Mouse (Mus musculus): ENCODE results near the gene Mmp1b. TPM values are rescaled to one million over a fixed set of nuclear protein-coding genes. Genes with fewer than 3 reads are reported as not detected.
"Not testable (repeated sequence)": the region's sequence is repeated elsewhere in the genome, so short reads cannot be mapped to it uniquely, and the experiment has no call there.

Gene Mmp1b
- not detected in 2 replicates for polyA plus RNA-seq (2014; fragmentation: Nextera tagmentation; extraction: Ambion mirVana)

DNA sequence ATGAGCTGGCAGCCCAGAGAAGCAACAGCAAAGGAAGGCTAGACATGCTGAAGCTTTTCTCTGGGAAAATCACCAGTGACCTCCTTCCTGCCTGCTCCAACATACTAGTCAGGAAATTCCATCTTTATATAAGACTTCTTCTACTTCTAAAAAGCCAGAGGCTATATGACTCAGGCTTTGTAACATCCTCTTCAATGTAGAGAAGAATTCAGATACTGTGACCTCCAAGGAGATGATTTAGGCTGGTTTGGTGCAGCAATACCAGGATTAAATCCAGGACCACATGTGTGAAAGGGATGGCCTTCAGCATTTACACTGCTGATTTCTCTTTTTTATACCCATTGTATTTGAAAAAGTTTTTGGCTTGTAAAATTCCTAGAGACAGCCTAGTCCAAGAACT is at the start of gene Mmp1b:
TSS of gene Mmp1b (minus strand) at position 101 of the 400 bp plus-strand sequence.
- H3K4me1 ChIP-seq (ENCODE audit: control insufficient read depth, insufficient read depth, low read length) = no peaks in the 10 kb centered on the region
- H3K4me2 ChIP-seq (ENCODE audit: low read length) = no peak within 1 kb of the TSS
- H3K9me3 ChIP-seq (replicated peaks; ENCODE audit: control insufficient read depth, low read length) = no peaks in the 10 kb centered on the region
- no peak for ATAC-seq
- no peak within 1 kb of the TSS for H3K27ac ChIP-seq (ENCODE audit: low read depth, low read length)
- DNase-seq (ENCODE audit: low spot score) = no peak
- no peaks in the 10 kb centered on the region for H3K36me3 ChIP-seq (ENCODE audit: control insufficient read depth, insufficient read depth, low read length)
- no peaks in the 10 kb centered on the region for H3K27me3 ChIP-seq (replicated peaks; ENCODE audit: control insufficient read depth, insufficient read depth, low read length)
- no peak within 1 kb of the TSS for H3K4me3 ChIP-seq (ENCODE audit: low read depth, low read length)
- no peak within 1 kb of the TSS for H3K9ac ChIP-seq (ENCODE audit: low read length)

- not testable (repeated sequence) for DNase-seq (ENCODE audit: low spot score); H3K4me1 ChIP-seq (ENCODE audit: control insufficient read depth, insufficient read depth, low read length); H3K4me2 ChIP-seq (ENCODE audit: low read length); H3K4me3 ChIP-seq (ENCODE audit: low read depth, low read length); ATAC-seq; H3K27ac ChIP-seq (ENCODE audit: low read depth, low read length); H3K36me3 ChIP-seq (ENCODE audit: control insufficient read depth, insufficient read depth, low read length); H3K9me3 ChIP-seq (replicated peaks; ENCODE audit: control insufficient read depth, low read length); H3K27me3 ChIP-seq (replicated peaks; ENCODE audit: control insufficient read depth, insufficient read depth, low read length); H3K9ac ChIP-seq (ENCODE audit: low read length)
- WGBS = 88% methylated on average over 8 of the region's 8 CpGs
Measured at GRCm38 (mm10) chr9:7396556-7396955, 8.7 kb upstream of the Mmp1b start.

GRCm38 (mm10) chr9:7354535-7354934 is 33.3 kb downstream of the Mmp1b start:
- WGBS = 86% methylated on average over 3 of the region's 3 CpGs
- no peak overlapping the region for H3K9ac ChIP-seq (ENCODE audit: low read length)
- no peaks in the 10 kb centered on the region for H3K9me3 ChIP-seq (replicated peaks; ENCODE audit: control insufficient read depth, low read length)
- ATAC-seq = no peak
- no peak overlapping the region for H3K27ac ChIP-seq (ENCODE audit: low read depth, low read length)
- H3K4me3 ChIP-seq (ENCODE audit: low read depth, low read length) = no peak overlapping the region
- H3K4me1 ChIP-seq (ENCODE audit: control insufficient read depth, insufficient read depth, low read length) = no peaks in the 10 kb centered on the region
- no peak for DNase-seq (ENCODE audit: low spot score)
- no peaks in the 10 kb centered on the region for H3K36me3 ChIP-seq (ENCODE audit: control insufficient read depth, insufficient read depth, low read length)
- H3K4me2 ChIP-seq (ENCODE audit: low read length) = no peak overlapping the region
- H3K27me3 ChIP-seq (replicated peaks; ENCODE audit: control insufficient read depth, insufficient read depth, low read length) = no peaks in the 10 kb centered on the region

GRCm38 (mm10) chr9:7345513-7345912 is 42.3 kb downstream of the Mmp1b start:
- Histone ChIP-seq H3K4me3 (ENCODE audit: low read depth, low read length) (no peak overlapping the region), H3K27ac (ENCODE audit: low read depth, low read length) (no peak overlapping the region), H3K4me2 (ENCODE audit: low read length) (no peak overlapping the region), H3K9me3 (replicated peaks; ENCODE audit: control insufficient read depth, low read length) (no peaks in the 10 kb centered on the region), H3K9ac (ENCODE audit: low read length) (no peak overlapping the region), H3K27me3 (replicated peaks; ENCODE audit: control insufficient read depth, insufficient read depth, low read length) (no peaks in the 10 kb centered on the region), H3K36me3 (ENCODE audit: control insufficient read depth, insufficient read depth, low read length) (no peaks in the 10 kb centered on the region), H3K4me1 (ENCODE audit: control insufficient read depth, insufficient read depth, low read length) (no peaks in the 10 kb centered on the region)
- no peak for DNase-seq (ENCODE audit: low spot score)
- 91% methylated on average over 2 of the region's 2 CpGs for WGBS
- ATAC-seq = no peak

DNA sequence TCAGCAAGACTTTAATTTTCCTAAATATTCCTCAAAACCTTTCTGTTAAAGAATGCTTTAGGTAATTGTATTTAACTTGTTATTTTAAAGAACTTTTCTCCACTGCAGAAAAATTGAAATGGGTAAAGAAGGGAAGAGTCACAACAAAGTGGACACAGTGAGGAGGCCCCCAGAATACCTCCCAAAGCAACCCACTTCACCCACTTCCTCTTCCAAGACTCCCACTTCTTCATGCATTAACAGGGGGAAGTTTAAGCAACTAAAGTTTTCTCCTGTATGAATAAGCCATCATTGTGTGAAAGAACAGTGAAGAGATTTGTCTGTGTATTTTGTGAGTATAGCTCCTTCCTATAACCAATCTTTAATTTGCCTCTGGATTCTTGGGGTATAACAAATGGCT is 43.7 kb downstream of the Mmp1b start, which contains the start of gene Mmp12:
TSS of gene Mmp12 (plus strand) at position 275 of the 400 bp plus-strand sequence.
- no peak within 1 kb of the TSS for H3K4me2 ChIP-seq (ENCODE audit: low read length)
- no peaks in the 10 kb centered on the region for H3K4me1 ChIP-seq (ENCODE audit: control insufficient read depth, insufficient read depth, low read length)
- no peaks in the 10 kb centered on the region for H3K36me3 ChIP-seq (ENCODE audit: control insufficient read depth, insufficient read depth, low read length)
- no peak for ATAC-seq
- H3K9me3 ChIP-seq (replicated peaks; ENCODE audit: control insufficient read depth, low read length) = no peaks in the 10 kb centered on the region
- DNase-seq (ENCODE audit: low spot score) = no peak
- no peak within 1 kb of the TSS for H3K9ac ChIP-seq (ENCODE audit: low read length)
- H3K27ac ChIP-seq (ENCODE audit: low read depth, low read length) = no peak within 1 kb of the TSS
- H3K27me3 ChIP-seq (replicated peaks; ENCODE audit: control insufficient read depth, insufficient read depth, low read length) = no peaks in the 10 kb centered on the region
- H3K4me3 ChIP-seq (ENCODE audit: low read depth, low read length) = no peak within 1 kb of the TSS

GRCm38 (mm10) chr9:7336740-7337483 is 50.9 kb downstream of the Mmp1b start:
- H3K4me1 ChIP-seq (ENCODE audit: control insufficient read depth, insufficient read depth, low read length) = no peaks in the 10 kb centered on the region
- H3K27me3 ChIP-seq (replicated peaks; ENCODE audit: control insufficient read depth, insufficient read depth, low read length) = no peaks in the 10 kb centered on the region
- no peak overlapping the region for H3K4me2 ChIP-seq (ENCODE audit: low read length)

DNA sequence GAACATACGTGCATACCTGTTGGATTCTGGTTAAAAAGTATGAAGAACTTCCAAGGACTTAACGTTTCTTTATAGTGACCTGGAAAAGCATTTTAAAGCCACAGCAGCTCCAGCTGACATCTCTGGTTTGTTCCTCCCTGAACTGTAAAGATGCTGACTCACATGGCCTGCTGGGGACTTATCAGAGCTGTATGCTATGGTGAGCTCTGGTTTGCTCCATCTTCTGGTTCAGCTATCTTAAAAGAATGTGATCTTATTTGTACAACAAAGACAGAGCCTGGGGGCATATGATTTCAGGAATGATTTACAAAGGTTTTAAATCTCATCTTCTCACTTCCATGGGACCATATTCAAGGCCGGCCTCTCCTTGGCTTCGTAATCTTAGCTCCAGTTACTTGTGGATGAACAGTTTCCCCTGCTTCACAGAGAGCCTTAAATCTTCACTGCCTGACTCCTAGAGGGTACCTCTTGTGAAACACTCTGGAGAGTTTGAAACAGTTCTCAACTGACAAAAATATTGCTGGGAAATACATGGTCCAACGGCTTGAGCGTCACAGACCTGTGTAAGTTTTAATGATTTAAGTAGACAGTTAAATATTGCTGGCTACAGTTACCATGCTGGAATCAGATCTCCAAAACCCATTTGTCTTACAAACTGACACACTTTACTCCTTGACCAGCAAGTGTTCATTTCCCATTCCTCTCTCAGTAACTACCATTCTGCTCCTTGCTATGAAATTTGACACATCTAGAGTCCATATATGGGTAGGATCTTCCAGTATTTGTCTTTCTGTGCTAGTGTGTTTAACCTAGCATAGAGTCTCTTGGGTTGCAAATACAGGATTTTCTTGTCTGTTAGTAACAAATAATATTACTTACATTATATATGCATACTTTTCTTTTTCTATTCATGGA is 51.8 kb downstream of the Mmp1b start:
- Histone ChIP-seq H3K9me3 (replicated peaks; ENCODE audit: control insufficient read depth, low read length) (no peaks in the 10 kb centered on the region), H3K4me2 (ENCODE audit: low read length) (no peak overlapping the region), H3K27ac (ENCODE audit: low read depth, low read length) (no peak overlapping the region), H3K27me3 (replicated peaks; ENCODE audit: control insufficient read depth, insufficient read depth, low read length) (no peaks in the 10 kb centered on the region), H3K4me1 (ENCODE audit: control insufficient read depth, insufficient read depth, low read length) (no peaks in the 10 kb centered on the region), H3K4me3 (ENCODE audit: low read depth, low read length) (no peak overlapping the region), H3K36me3 (ENCODE audit: control insufficient read depth, insufficient read depth, low read length) (no peaks in the 10 kb centered on the region), H3K9ac (ENCODE audit: low read length) (no peak overlapping the region)
- ATAC-seq (no peak), DNase-seq (ENCODE audit: low spot score) (no peak)
- WGBS = 84% methylated on average over 5 of the region's 6 CpGs

More at GRCm38 (mm10) chr9:7336740-7337483, 50.9 kb downstream of the Mmp1b start:
- H3K27ac ChIP-seq (ENCODE audit: low read depth, low read length) = no peak overlapping the region
- H3K4me3 ChIP-seq (ENCODE audit: low read depth, low read length) = no peak overlapping the region
- no peaks in the 10 kb centered on the region for H3K9me3 ChIP-seq (replicated peaks; ENCODE audit: control insufficient read depth, low read length)
- H3K9ac ChIP-seq (ENCODE audit: low read length) = no peak overlapping the region
- H3K36me3 ChIP-seq (ENCODE audit: control insufficient read depth, insufficient read depth, low read length) = no peaks in the 10 kb centered on the region
- DNase-seq (ENCODE audit: low spot score) (no peak), ATAC-seq (no peak)

DNA sequence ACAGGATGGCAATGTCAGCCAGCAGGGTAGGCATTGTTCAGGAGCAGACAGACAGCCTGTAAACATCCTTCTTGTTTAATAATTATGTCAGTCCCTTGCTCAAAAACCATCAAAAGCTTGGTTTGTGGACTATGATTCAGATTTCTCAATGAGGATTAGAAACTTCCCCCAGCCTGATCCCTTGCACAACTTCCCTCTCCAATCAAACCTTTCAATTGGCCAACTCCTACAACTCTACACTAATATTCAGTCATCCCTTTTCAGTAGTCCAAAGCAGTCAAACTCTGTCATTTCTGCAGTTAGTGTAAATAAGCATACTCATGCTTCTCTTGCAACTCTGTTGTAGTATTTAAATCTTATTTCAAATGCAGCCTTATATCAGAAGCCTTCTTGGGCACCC is 56.0 kb downstream of the Mmp1b start:
- Histone ChIP-seq H3K27ac (ENCODE audit: low read depth, low read length) (no peak overlapping the region), H3K27me3 (replicated peaks; ENCODE audit: control insufficient read depth, insufficient read depth, low read length) (no peaks in the 10 kb centered on the region), H3K9me3 (replicated peaks; ENCODE audit: control insufficient read depth, low read length) (no peaks in the 10 kb centered on the region), H3K4me2 (ENCODE audit: low read length) (no peak overlapping the region), H3K4me1 (ENCODE audit: control insufficient read depth, insufficient read depth, low read length) (no peaks in the 10 kb centered on the region), H3K4me3 (ENCODE audit: low read depth, low read length) (no peak overlapping the region), H3K9ac (ENCODE audit: low read length) (no peak overlapping the region), H3K36me3 (ENCODE audit: control insufficient read depth, insufficient read depth, low read length) (no peaks in the 10 kb centered on the region)
- DNase-seq (ENCODE audit: low spot score) = no peak
- no peak for ATAC-seq

Data from forebrain, embryonic 14.5 days (tissue).